Mouse (Mus musculus) mature B cell (primary cell): ENCODE measurements around the gene Olfr432.
"Not testable (repeated sequence)": the region's sequence is repeated elsewhere in the genome, so short reads cannot be mapped to it uniquely, and the experiment has no call there.

Source experiments
- in situ Hi-C: fragments of 300-500 bp; cut with MboI; formaldehyde crosslinking; loops from 2 replicates; pipeline ENCODE4 v1.14.3; 2019

The Olfr432 gene

GRCm38 (mm10) chr1:174048893-174049292 is at the start of gene Olfr432:
TSS of gene Olfr432 (plus strand) at chr1:174049205.
- in situ Hi-C loops = no loop called here

GRCm38 (mm10) chr1:174004352-174005109 is 44.5 kb upstream of the Olfr432 start:
- in situ Hi-C loops = not testable (repeated sequence)

- in situ Hi-C loops = not testable (repeated sequence)
Measured at GRCm38 (mm10) chr1:174007050-174007449, 42.0 kb upstream of the Olfr432 start.

- in situ Hi-C loops = no loop called here
Measured at GRCm38 (mm10) chr1:174031698-174032097, 17.3 kb upstream of the Olfr432 start, which contains the start of gene Ifi205. TSS of gene Ifi205 (minus strand) at chr1:174031810.

GRCm38 (mm10) chr1:174035841-174036240 is 13.2 kb upstream of the Olfr432 start:
- in situ Hi-C loops = no loop called here

DNA sequence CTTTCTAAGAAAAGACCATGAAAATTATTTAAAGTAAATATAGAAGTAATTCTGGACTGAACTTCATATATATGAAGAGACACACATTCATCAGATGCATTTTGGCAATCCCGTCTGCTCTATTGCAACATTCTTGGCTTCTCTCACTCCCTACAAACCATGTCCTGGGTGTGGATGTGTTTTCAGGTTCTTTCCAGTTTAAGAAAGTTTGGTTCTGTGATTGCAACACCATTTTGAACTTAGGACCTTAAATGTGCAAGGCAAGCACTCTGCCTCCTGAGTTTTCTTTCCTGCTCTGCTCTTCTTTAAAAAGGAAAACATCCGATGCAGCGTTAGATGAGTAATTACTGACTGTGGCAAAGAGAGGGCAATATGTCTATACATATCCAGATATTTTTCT is 10.5 kb upstream of the Olfr432 start:
- in situ Hi-C loops = no loop called here

- in situ Hi-C loops = no loop called here
Measured at GRCm38 (mm10) chr1:174040523-174041177, 8.4 kb upstream of the Olfr432 start, which contains the start of gene Olfr433. TSS of gene Olfr433 (plus strand) at chr1:174040705.

DNA sequence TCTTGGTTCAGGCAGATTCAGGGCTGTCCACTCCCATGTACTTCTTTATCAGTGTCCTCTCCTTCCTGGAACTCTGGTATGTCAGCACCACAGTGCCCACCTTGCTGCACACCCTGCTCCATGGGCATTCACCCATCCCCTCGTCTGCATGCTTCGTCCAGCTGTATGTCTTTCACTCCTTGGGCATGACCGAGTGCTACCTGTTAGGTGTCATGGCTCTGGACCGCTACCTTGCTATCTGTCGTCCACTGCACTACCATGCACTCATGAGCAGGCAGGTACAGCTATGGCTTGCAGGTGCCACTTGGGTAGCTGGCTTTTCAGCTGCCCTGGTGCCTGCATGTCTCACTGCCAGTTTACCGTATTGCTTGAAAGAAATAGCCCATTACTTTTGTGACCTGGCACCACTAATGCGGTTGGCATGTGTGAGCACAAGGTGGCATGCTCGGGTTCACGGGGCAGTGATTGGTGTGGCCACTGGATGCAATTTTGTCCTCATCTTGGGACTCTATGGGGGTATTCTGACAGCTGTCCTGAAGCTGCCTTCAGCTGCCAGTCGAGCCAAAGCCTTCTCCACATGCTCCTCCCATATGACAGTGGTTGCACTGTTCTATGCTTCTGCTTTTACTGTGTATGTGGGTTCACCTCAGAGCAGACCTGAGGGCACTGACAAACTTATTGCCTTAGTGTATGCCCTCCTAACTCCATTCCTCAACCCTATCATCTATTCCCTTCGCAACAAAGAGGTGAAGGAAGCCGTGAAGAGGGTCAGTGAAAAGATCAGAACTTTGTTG is 6.7 kb upstream of the Olfr432 start:
- in situ Hi-C loops = not testable (repeated sequence)

DNA sequence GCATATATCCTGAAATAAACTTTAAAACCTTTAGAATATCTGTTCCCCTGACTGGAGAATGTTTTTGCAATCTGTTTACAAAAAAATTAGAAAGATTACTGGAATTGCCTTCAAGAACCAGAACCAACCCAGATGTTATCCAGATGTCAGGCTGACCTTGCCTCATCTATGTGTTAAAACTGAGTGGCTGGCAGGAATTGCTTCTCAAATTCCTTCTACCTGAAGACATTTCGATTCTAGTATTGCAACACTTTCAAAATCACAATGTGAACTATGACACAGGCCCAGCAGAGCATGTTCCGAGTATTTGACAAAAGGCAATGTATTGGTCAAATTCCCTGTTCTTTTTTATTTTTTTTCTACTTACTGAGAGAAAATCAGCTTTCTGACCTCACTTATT is 4.6 kb upstream of the Olfr432 start:
- in situ Hi-C loops = no loop called here

GRCm38 (mm10) chr1:174048227-174048626 is 778 bp upstream of the Olfr432 start:
- in situ Hi-C loops = not testable (repeated sequence)

- in situ Hi-C loops = not testable (repeated sequence)
Measured at GRCm38 (mm10) chr1:174049357-174049756, 352 bp downstream of the Olfr432 start.

DNA sequence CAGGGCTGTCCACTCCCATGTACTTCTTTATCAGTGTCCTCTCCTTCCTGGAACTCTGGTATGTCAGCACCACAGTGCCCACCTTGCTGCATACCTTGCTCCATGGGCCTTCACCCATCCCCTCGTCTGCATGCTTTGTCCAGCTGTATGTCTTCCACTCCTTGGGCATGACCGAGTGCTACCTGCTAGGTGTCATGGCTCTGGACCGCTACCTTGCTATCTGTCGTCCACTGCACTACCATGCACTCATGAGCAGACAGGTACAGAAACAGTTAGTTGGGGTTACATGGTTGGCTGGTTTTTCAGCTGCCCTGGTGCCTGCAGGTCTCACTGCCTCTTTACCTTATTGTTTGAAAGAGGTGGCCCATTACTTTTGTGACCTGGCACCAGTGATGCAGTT is 1.5 kb downstream of the Olfr432 start:
- in situ Hi-C loops = no loop called here

GRCm38 (mm10) chr1:174051515-174051914 is 2.5 kb downstream of the Olfr432 start:
- in situ Hi-C loops = no loop called here

GRCm38 (mm10) chr1:174051931-174052536 is 3.0 kb downstream of the Olfr432 start:
- in situ Hi-C loops = no loop called here

- in situ Hi-C loops = no loop called here
Measured at GRCm38 (mm10) chr1:174052981-174053380, 4.0 kb downstream of the Olfr432 start.

GRCm38 (mm10) chr1:174055248-174055647 is 6.2 kb downstream of the Olfr432 start:
- in situ Hi-C loops = no loop called here

- in situ Hi-C loops = no loop called here
Measured at GRCm38 (mm10) chr1:174066305-174066704, 17.3 kb downstream of the Olfr432 start, which contains the start of gene Olfr430. TSS of gene Olfr430 (plus strand) at chr1:174066605.

- in situ Hi-C loops = loop anchor here (25.0 kb wide), 1 partner anchor 622 kb away; no protein-coding TSS in a partner anchor
Measured at GRCm38 (mm10) chr1:174084031-174084430, 35.0 kb downstream of the Olfr432 start, which contains the start of gene Olfr429. TSS of gene Olfr429 (plus strand) at chr1:174084331.

DNA sequence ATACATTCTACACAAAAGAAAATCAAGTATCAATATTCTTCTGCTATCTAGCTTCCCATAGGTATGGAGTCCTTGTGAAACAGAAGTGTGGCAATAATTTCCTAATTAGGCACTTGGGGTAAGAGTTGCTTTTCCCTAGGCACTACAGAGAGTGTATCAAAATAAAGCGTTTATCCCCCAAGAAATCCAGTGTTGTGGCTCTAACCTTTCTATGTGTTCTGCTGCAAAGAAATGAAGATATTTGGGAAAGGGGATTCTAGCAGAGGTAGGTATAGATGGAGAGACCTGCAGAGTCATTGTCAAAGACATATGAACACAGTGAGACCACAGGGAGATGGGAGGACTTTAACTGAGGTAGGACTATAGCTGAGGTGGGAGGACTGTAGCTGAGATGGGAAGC is 47.6 kb downstream of the Olfr432 start, which contains the start of gene Olfr427:
Gene Olfr427, plus strand, starts transcription at position 301 of the 400 bp plus-strand sequence.
- in situ Hi-C loops = loop anchor here (25.0 kb wide), 1 partner anchor 634 kb away; no protein-coding TSS in a partner anchor

DNA sequence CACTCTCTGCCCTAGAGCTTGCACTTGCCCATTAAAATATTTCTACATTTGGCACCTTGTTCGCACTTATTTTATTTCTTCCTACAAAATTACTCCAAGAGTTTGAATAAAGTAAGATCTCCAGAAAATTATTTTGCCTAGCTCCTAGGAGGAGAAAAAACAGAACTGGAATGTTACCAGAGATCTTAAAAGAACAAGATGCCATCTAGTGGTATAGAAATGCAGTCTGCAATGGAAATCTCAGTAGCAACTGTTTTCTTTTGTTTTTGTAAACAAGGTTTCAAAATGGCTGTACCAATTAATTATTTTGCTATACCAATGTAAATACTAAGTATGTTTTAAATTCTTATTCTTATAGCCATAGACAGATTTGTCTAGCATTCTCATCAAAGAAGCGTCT is 54.7 kb downstream of the Olfr432 start:
- in situ Hi-C loops = no loop called here
